Mouse (Mus musculus) G1E (cell line): ENCODE measurements at regions not wholly inside any gene's neighbourhood (a gene's known extent, or its start where the extent isn't known, plus 50 kb on each side); places are given as distances from the start of the nearest gene placed in this dataset.

Source experiments
- CTCF ChIP-seq: IDR thresholded peaks from 2 replicates; pipeline ENCODE4 v1.5.1; 2012; ENCODE audit warnings: low read depth, low read length, inconsistent platforms, mixed read lengths
- GATA1 ChIP-seq: IDR thresholded peaks from 2 replicates; pipeline ENCODE4 v1.6.1; 2012; ENCODE audit warnings: borderline replicate concordance, low read length, inconsistent platforms, mixed read lengths
- GATA2 ChIP-seq: IDR thresholded peaks from 2 replicates; pipeline ENCODE4 v1.6.1; 2012; ENCODE audit warnings: low read depth, low read length, inconsistent platforms, borderline replicate concordance
- POLR2AphosphoS5 ChIP-seq: IDR thresholded peaks from 2 replicates; pipeline ENCODE4 v1.6.1; 2012; ENCODE audit warnings: low read depth, low read length, inconsistent platforms; ENCODE audit not compliant: insufficient replicate concordance
- TAL1 ChIP-seq: conservative IDR thresholded peaks from 2 replicates; pipeline ENCODE4 v1.6.1; 2012; ENCODE audit warnings: low read depth, low read length, inconsistent platforms, mixed read lengths

DNA sequence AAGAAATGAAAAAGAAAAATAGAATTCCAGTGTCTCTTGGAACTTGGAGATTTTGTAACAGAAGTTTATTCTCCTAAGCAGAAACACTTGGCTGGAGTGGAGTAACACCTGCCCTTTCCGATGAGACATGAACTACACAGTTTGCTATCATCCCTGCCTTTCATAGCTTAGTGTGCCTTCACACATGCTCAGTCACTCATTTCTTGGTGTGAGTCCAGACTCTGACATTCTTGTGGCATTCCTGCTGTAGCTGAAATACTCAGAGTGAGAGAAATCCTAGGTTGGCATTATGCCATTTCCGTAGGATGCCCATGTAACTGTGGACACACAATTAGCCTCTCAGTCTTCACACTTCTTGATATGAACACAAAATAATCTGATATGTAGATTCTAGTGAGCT lies 318.2 kb downstream of the Gsdmc2 start:
- TF ChIP-seq CTCF = no peak
- TF ChIP-seq GATA1 = no peak
- TF ChIP-seq POLR2AphosphoS5 = no peak
- no peak for TF ChIP-seq TAL1
- TF ChIP-seq GATA2 = no peak
